Mouse (Mus musculus) heart, postnatal 0 days (tissue): Measurements from ENCODE around the gene Zbp1. TPM values are rescaled to one million over a fixed set of nuclear protein-coding genes. Genes with fewer than 3 reads are reported as not detected.

Experiments
- ATAC-seq: fragments of 200-750 bp; cut with Nextera tagmentation; 2 replicates; pipeline ENCODE4 v1.8.0; 2017; ENCODE audit warnings: low read depth, moderate number of reproducible peaks, moderate library complexity; ENCODE audit not compliant: insufficient read depth
- DNase-seq: peaks from one replicate; pipeline ENCODE4 v3.0.0-alpha.2; 2016; ENCODE audit warnings: low spot score
- H3K27ac ChIP-seq: fragments of 300-500 bp; sonication (generic); 2 replicates; pipeline ENCODE4 v1.5.1; 2014; ENCODE audit warnings: low read depth, mild to moderate bottlenecking
- H3K27me3 ChIP-seq: fragments of 300-500 bp; sonication (generic); 2 replicates; pipeline ENCODE4 v1.6.1; 2014; ENCODE audit warnings: low read length, mixed read lengths; ENCODE audit not compliant: control insufficient read depth, insufficient read depth
- H3K36me3 ChIP-seq: fragments of 300-500 bp; sonication (generic); replicated peaks from 2 replicates; pipeline ENCODE4 v1.6.1; 2014; ENCODE audit warnings: low read length, mixed read lengths; ENCODE audit not compliant: control insufficient read depth, insufficient read depth
- H3K4me1 ChIP-seq: fragments of 300-500 bp; sonication (generic); 2 replicates; pipeline ENCODE4 v1.6.1; 2014; ENCODE audit warnings: antibody characterized with exemption; ENCODE audit not compliant: control insufficient read depth, insufficient read depth
- H3K4me2 ChIP-seq: fragments of 300-500 bp; sonication (generic); 2 replicates; pipeline ENCODE4 v1.6.1; 2014; ENCODE audit warnings: low read depth, mild to moderate bottlenecking, low read length, moderate library complexity
- H3K4me3 ChIP-seq: fragments of 300-500 bp; sonication (generic); 2 replicates; pipeline ENCODE4 v1.5.1; 2014; ENCODE audit warnings: low read depth, low read length
- H3K9ac ChIP-seq: fragments of 300-500 bp; sonication (generic); replicated peaks from 2 replicates; pipeline ENCODE4 v1.6.1; 2014; ENCODE audit warnings: low read depth, low read length, mixed read lengths
- H3K9me3 ChIP-seq: fragments of 300-500 bp; sonication (generic); replicated peaks from 2 replicates; pipeline ENCODE4 v1.6.1; 2016; ENCODE audit warnings: low read length; ENCODE audit not compliant: control insufficient read depth
- CTCF ChIP-seq: IDR thresholded peaks from 2 replicates; pipeline ENCODE4 v1.5.1; 2016; ENCODE audit warnings: antibody characterized with exemption, control low read depth, low read depth
- EP300 ChIP-seq: IDR thresholded peaks from 2 replicates; pipeline ENCODE4 v1.6.1; 2016; ENCODE audit warnings: antibody characterized with exemption, low read depth
- WGBS: fragments of 180-500 bp; shearing (Covaris S2); extraction: QIAGEN DNeasy Blood & Tissue Kit; methylation state at CpG from one replicate; pipeline ENCODE4 v1.1.7; 2014; 5-methylcytosine and 5-hydroxymethylcytosine counted together
- polyA plus RNA-seq: library from polyadenylated mRNA; unstranded; fragments of >200 nt; fragmentation: Nextera tagmentation; extraction: Ambion mirVana; gene quantifications from 2 replicates; pipeline ENCODE4 v1.2.1, GENCODE M21; 2015
- total RNA-seq: library from RNA; depleted of rRNA; stranded (reverse); fragments of >200 nt; gene quantifications from 2 replicates; pipeline ENCODE4 v1.2.3, GENCODE M21; 2014; ENCODE audit warnings: low replicate concordance

The Zbp1 gene
- total and polyA plus RNA-seq, 2 experiments from 2014 or later, result 1.1 to 3.1 TPM

GRCm38 (mm10) chr2:173255810-173256551 lies 37.3 kb upstream of the Zbp1 start:
- TF ChIP-seq CTCF (no peak), EP300 (no peak)
- no peak overlapping the region for H3K4me2 ChIP-seq
- H3K9me3 ChIP-seq, result no peaks in the 10 kb centered on the region
- no peak overlapping the region for H3K4me3 ChIP-seq
- no peaks in the 10 kb centered on the region for H3K36me3 ChIP-seq
- H3K27ac ChIP-seq, result no peak overlapping the region
- no peak for ATAC-seq
- H3K4me1 ChIP-seq, result peaks cover 80% of the 10 kb centered on the region
- 64% methylated on average over 7 of the region's 7 CpGs for WGBS
- H3K9ac ChIP-seq, result no peak overlapping the region
- no peak for DNase-seq
- H3K27me3 ChIP-seq, result no peaks in the 10 kb centered on the region

- TF ChIP-seq CTCF, result no peak
- no peak for TF ChIP-seq EP300
- Histone ChIP-seq H3K4me1 (peaks cover 81% of the 10 kb centered on the region), H3K36me3 (no peaks in the 10 kb centered on the region), H3K9ac (no peak overlapping the region), H3K4me3 (no peak overlapping the region), H3K4me2 (no peak overlapping the region), H3K27me3 (no peaks in the 10 kb centered on the region), H3K9me3 (no peaks in the 10 kb centered on the region), H3K27ac (no peak overlapping the region)
- DNase-seq, result no peak
- 44% methylated on average over 26 of the region's 26 CpGs for WGBS
- ATAC-seq, result no peak
Observed at GRCm38 (mm10) chr2:173253761-173254662, 35.3 kb upstream of the Zbp1 start.

- Histone ChIP-seq H3K9me3 (no peaks in the 10 kb centered on the region), H3K4me1 (peaks cover 62% of the 10 kb centered on the region), H3K9ac (no peak overlapping the region), H3K27me3 (no peaks in the 10 kb centered on the region), H3K36me3 (no peaks in the 10 kb centered on the region), H3K4me2 (no peak overlapping the region), H3K4me3 (no peak overlapping the region), H3K27ac (0 out of 2 replicates have a peak overlapping the region, but pooled peaks have one; percentile 37)
- WGBS, result 35% methylated on average over 9 of the region's 9 CpGs
- ATAC-seq (no peak), DNase-seq (no peak)
- TF ChIP-seq EP300 (no peak), CTCF (no peak)
Observed at GRCm38 (mm10) chr2:173251675-173252074, 33.0 kb upstream of the Zbp1 start.

- Histone ChIP-seq H3K27ac (peak overlapping the region; percentile 37; the same call in 1 of the 2 replicates), H3K27me3 (no peaks in the 10 kb centered on the region), H3K4me3 (no peak overlapping the region), H3K4me2 (no peak overlapping the region), H3K4me1 (peaks cover 61% of the 10 kb centered on the region), H3K9me3 (no peaks in the 10 kb centered on the region), H3K36me3 (no peaks in the 10 kb centered on the region), H3K9ac (no peak overlapping the region)
- WGBS, result 45% methylated on average over 7 of the region's 7 CpGs
- no peak for TF ChIP-seq CTCF
- no peak for TF ChIP-seq EP300
- peak; percentile 25; the same call in 1 of the 2 replicates for ATAC-seq
- no peak for DNase-seq
Observed at GRCm38 (mm10) chr2:173251133-173251532, 32.4 kb upstream of the Zbp1 start.

- Histone ChIP-seq H3K4me1 (peaks cover 55% of the 10 kb centered on the region), H3K9ac (no peak overlapping the region), H3K27ac (peak overlapping the region; percentile 36; the same call in 1 of the 2 replicates), H3K36me3 (no peaks in the 10 kb centered on the region), H3K4me2 (no peak overlapping the region), H3K9me3 (no peaks in the 10 kb centered on the region), H3K4me3 (no peak overlapping the region), H3K27me3 (no peaks in the 10 kb centered on the region)
- TF ChIP-seq EP300 (no peak), CTCF (no peak)
- peak; percentile 76 for DNase-seq
- 23% methylated on average over 2 of the region's 2 CpGs for WGBS
- peak; percentile 78 for ATAC-seq
Observed at GRCm38 (mm10) chr2:173250411-173250810, 31.7 kb upstream of the Zbp1 start.
